Mouse (Mus musculus): ENCODE results near the gene Atp8a2.

DNA sequence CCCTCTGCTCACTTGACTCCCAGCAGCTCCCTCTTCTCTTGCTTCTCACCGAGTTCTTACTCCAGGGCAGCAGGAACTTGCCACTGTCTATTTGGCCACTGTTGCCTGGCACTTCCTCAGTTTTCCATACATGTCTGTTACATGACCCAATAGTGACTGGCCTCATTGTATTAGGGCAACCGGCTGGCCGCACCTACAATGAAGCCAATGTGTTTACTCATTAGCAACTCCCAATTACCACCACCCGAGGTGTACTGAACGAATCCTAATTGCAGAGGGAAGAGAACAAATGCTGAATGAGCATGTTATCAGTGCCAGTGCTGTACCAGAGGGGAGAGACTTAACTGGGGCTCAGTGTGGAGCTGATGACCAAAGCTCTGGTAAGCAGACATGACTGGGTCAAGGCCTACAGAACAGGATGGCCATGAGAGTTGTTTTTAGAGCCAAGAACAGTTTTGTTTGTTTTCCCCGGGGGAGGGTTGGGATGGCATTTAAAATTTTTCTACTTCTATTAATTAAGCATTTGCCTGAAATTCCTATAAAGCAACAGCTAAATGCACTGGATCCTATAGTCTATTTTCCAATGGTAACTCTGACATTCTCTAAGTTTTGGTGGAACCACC lies 524.0 kb downstream of the Atp8a2 start:
- TF ChIP-seq GATA1 (IDR thresholded peaks at IDR 0.05; ENCODE audit: low read length), result no peak
- TF ChIP-seq TAL1 (IDR thresholded peaks at IDR 0.05; ENCODE audit: low read length), result no peak
